ENCODE assay signal across 8 mouse cellular contexts in genomic region chr1:119997644-119998043, GRCm38 (mm10). TPM values are rescaled to one million over a fixed set of nuclear protein-coding genes. Genes with fewer than 3 reads are reported as not detected.
DNase-seq lines count a peak whose midpoint lies in the region; ATAC-seq and TF ChIP-seq lines count a peak whose summit lies in the region.

No protein-coding gene starts in this region.

- H3K36me3 ChIP-seq in forebrain, embryonic 10.5 days (replicated peaks) = no peaks in the 10 kb centered on the region
- H3K36me3 ChIP-seq in kidney, embryonic 16.5 days (ENCODE audit: insufficient read depth, low read length) = no peaks in the 10 kb centered on the region

- no peak overlapping the region for H3K27ac ChIP-seq in left cerebral cortex, adult 2 months
- H3K27ac ChIP-seq in forebrain, embryonic 10.5 days = no peak overlapping the region
- no peak overlapping the region for H3K27ac ChIP-seq in kidney, embryonic 16.5 days (ENCODE audit: low read length)

- no peaks in the 10 kb centered on the region for H3K9me3 ChIP-seq in forebrain, embryonic 10.5 days
- H3K9me3 ChIP-seq in kidney, embryonic 16.5 days (ENCODE audit: low read length) = no peaks in the 10 kb centered on the region

- no peak for DNase-seq in left cerebral cortex, adult 2 months (ENCODE audit: extremely low spot score in 1 of 2, low spot score in 2 of 2)
- no peak for DNase-seq in left cerebral cortex, adult 11 months (ENCODE audit: low spot score)
- DNase-seq in forebrain, embryonic 10.5 days (ENCODE audit: extremely low spot score, low spot score) = no peak
- no peak for DNase-seq in left cerebral cortex, postnatal 25 days (ENCODE audit: low spot score in 2 of 2)
- no peak for DNase-seq in right cerebral cortex, postnatal 10 days (ENCODE audit: low spot score in 2 of 2)

- no peak overlapping the region for H3K9ac ChIP-seq in kidney, embryonic 16.5 days (replicated peaks; ENCODE audit: low read length)

- no peak; the same call in 1 of the 2 replicates for TF ChIP-seq CTCF in left cerebral cortex, adult 2 months (IDR thresholded peaks at IDR 0.05)

- intact Hi-C loops in left cerebral cortex, adult 2 months (cut with DNase I) = no loop called here
- intact Hi-C loops in left cerebral cortex, postnatal 25 days (cut with DNase I) = no loop called here

- peak overlapping the region; percentile 51; the same call in 1 of the 2 replicates for H3K4me3 ChIP-seq in left cerebral cortex, adult 2 months
- peak overlapping the region; percentile 57 for H3K4me3 ChIP-seq in forebrain, embryonic 10.5 days
- H3K4me3 ChIP-seq in kidney, embryonic 16.5 days (ENCODE audit: low read length) = peak overlapping the region; percentile 67

- H3K4me1 ChIP-seq in forebrain, embryonic 10.5 days = peaks cover 13% of the 10 kb centered on the region
- H3K4me1 ChIP-seq in kidney, embryonic 16.5 days (ENCODE audit: insufficient read depth, low read length) = peaks cover 6% of the 10 kb centered on the region; the same call in 1 of the 2 replicates

- WGBS in forebrain, embryonic 10.5 days = 36% methylated on average over 5 of the region's 5 CpGs
- WGBS in kidney, embryonic 16.5 days = 24% methylated on average over 5 of the region's 5 CpGs

- peak overlapping the region; percentile 92 for H3K4me2 ChIP-seq in kidney, embryonic 16.5 days (replicated peaks; ENCODE audit: low read depth, low read length)

- peak; percentile 60 for ATAC-seq in kidney, embryonic 16.5 days (ENCODE audit: low FRiP score, low TSS enrichment)
- peak; percentile 46; the same call in 1 of the 2 replicates for ATAC-seq in megakaryocyte-erythroid progenitor cell, adult 5-6 weeks (replicated peaks; ENCODE audit: low FRiP score, low TSS enrichment, poor library complexity, severe bottlenecking)
- ATAC-seq in monocyte, adult 5-6 weeks (replicated peaks; ENCODE audit: insufficient number of reproducible peaks, low FRiP score, low TSS enrichment, poor library complexity, severe bottlenecking) = no peak

- no peaks in the 10 kb centered on the region for H3K27me3 ChIP-seq in forebrain, embryonic 10.5 days (ENCODE audit: poor library complexity, severe bottlenecking)
- H3K27me3 ChIP-seq in kidney, embryonic 16.5 days (ENCODE audit: insufficient read depth, low read length) = no peaks in the 10 kb centered on the region

RNA-seq across cellular contexts. Expression of gene Cfap221, which starts 0.6 kb away (rescaled TPM):
- total RNA-seq in left cerebral cortex, adult 2 months (2021) = under 1 TPM; 0.20 to 0.79 TPM
- 0.16 TPM in 1 of 2 replicates, not detected in the other for polyA plus RNA-seq in forebrain, embryonic 10.5 days (2016; fragmentation: Nextera tagmentation; extraction: Ambion mirVana)
- polyA plus RNA-seq in kidney, embryonic 16.5 days (2015; fragmentation: Nextera tagmentation; extraction: Ambion mirVana) = 0.21 and 0.22 TPM in 2 replicates
- not detected in 2 replicates for total RNA-seq in megakaryocyte-erythroid progenitor cell, adult 5-6 weeks (2014; fragmentation: Nextera tagmentation)
- total RNA-seq in megakaryocyte-erythroid progenitor cell, adult 5-6 weeks (2017) = not detected in 2 replicates
- total RNA-seq in monocyte, adult 5-6 weeks (2017) = not detected in 3 replicates
- under 1 TPM; 0.57 to 0.69 TPM for total RNA-seq in left cerebral cortex, postnatal 25 days (2021)

RNA-seq across cellular contexts. Expression of gene Sctr, which starts 9.1 kb away (rescaled TPM):
- under 1 TPM; 0.43 to 0.77 TPM for total RNA-seq in left cerebral cortex, adult 2 months (2021)
- polyA plus RNA-seq in forebrain, embryonic 10.5 days (2016; fragmentation: Nextera tagmentation; extraction: Ambion mirVana) = 0.16 and 0.17 TPM in 2 replicates
- polyA plus RNA-seq in kidney, embryonic 16.5 days (2015; fragmentation: Nextera tagmentation; extraction: Ambion mirVana) = 0.42 and 0.73 TPM in 2 replicates
- total RNA-seq in megakaryocyte-erythroid progenitor cell, adult 5-6 weeks (2014; fragmentation: Nextera tagmentation) = not detected in 2 replicates
- not detected in 2 replicates for total RNA-seq in megakaryocyte-erythroid progenitor cell, adult 5-6 weeks (2017)
- total RNA-seq in monocyte, adult 5-6 weeks (2017) = not detected in 3 replicates
- total RNA-seq in left cerebral cortex, postnatal 25 days (2021) = under 1 TPM; 0.53 to 0.62 TPM
